Mouse (Mus musculus) urinary bladder, postnatal 36 days (tissue): ENCODE measurements at regions not wholly inside any gene's neighbourhood (a gene's known extent, or its start where the extent isn't known, plus 50 kb on each side); places are given as distances from the start of the nearest gene placed in this dataset.

Experiments used
- DNase-seq, 2 experiments: peaks; one replicate each; pipeline ENCODE4 v3.0.0; 2022; ENCODE audit warnings: low spot score in 2 of 2, mixed read lengths in 1 of 2

DNA sequence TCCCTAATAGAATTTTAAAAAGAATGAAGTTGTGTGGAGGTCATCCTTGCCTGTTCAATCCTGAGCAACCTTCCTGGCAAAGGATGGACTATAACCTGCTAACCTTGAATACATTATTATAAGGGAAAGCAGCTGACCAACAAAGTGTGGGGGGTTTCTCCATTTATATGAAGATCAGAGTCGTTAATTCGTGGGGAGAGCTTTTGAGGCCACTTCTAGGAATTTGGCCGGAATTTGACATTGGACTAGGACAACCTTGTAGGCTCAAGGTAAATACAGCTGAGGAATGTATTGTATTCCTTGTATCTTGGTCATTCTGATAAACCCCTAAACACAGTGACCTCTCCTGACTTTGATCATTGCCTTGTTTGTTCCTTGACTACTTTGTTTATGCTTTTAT, 56.9 kb downstream of the Klf4 start:
- no peak for DNase-seq

GRCm38 (mm10) chr4:55474044-55474788, 58.0 kb downstream of the Klf4 start:
- DNase-seq, result no peak

DNA sequence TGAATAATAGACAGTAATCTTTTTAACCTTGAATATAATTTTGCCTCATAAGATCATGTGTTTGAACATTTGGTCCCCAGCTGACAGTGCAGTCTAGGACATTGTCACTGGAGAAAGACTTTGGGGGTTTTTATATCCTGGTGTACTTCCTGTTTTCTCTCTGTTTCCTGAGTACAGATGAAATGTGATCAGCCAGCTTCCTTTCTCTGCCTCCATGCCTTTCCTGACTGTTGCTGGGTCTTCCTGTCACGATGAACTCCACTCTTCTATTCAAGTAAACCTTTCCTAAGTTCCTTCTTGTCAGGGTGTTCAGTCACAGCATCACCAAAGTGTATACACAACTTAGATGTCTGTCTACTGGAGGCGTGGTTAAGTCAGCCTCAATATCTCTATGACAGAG, 59.6 kb downstream of the Klf4 start:
- no peak for DNase-seq

DNA sequence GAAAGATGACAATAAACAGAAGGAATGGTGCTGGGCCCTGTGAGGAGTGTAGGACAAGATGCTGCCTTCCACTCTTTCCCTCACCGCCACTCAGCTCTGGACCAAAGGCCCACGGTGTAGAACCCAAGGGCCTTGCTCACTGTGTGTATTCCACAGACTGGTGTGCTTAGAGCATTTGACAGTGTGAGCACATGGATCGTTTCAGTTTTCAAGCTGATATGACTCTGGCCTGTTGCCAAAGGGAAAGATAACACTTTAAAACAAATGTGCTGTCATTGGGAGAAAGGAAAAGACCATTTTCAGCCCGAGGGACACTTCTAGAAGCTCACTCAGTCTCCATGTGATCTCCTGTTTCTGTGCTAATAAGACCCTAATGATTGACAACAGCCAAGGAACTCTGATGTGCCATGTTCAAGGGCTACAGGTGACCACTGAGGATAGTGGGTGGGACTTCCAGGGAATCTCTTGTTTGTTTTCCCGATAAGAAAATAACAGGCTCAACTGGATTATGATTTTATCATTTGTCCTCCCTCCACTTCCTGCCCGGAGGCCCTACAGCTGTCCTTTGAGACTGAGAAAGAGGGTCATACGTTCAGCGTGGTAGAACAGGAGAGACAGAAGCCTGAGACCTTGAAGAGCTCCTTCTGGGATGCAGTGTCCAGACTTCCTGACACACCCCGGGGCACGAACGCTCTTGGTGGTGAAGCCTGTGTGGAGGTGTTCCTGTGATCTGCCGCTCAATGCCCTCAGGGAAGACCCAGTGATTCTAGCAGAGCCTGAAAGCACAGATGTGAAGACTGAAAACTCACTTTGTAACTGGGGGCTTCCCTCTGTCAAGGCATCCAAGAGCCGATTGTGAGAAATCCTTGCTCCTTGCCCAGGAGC, 61.2 kb downstream of the Klf4 start:
- no peak for DNase-seq

- no peak for DNase-seq
Observed at GRCm38 (mm10) chr4:55464192-55464591, 68.1 kb downstream of the Klf4 start.

- peak in 1 of 2 experiments; percentile 13 for DNase-seq
Observed at GRCm38 (mm10) chr4:55461927-55462326, 70.3 kb downstream of the Klf4 start.

DNA sequence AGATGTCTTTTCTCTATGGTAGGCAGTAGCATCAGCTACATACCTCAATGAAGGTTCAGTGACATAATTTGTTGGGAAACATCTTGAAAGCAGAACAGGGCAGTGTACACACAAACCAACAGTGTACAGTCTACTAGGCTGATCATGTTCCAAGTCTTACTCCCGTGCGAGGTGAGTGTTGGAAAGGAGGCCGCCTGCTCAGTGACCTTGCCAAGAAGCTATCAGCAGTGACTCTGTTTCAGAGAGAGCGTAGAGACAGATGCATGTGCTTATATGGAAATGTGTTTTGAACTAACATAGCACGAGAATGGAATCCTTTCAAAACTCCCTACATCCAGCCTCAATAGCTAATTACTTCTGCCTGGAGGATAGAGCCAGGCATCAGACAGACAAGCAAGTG, 78.4 kb downstream of the Klf4 start:
- DNase-seq, result no peak

DNA sequence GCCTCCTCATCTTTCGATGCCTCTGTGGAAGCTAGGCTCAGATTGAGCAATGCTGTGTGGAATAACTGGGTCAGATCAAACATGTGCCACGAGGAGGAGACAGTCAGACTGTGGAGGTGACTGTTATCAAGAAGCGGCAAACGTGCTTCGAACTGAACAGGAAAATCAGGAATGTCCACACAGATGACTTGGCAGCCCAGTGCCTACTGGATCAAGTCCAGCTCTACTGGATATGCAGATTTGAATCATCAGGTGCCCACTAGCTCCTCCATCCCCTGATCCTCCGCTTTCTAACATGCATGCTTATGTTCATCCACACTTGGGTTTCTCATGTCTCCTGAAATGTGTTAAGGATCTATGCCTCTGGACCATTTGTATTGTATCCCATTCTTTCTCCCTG, 79.7 kb downstream of the Klf4 start:
- DNase-seq, result peak in 1 of 2 experiments; percentile 12

- DNase-seq, result no peak
Observed at GRCm38 (mm10) chr4:55451711-55452110, 80.6 kb downstream of the Klf4 start.

DNA sequence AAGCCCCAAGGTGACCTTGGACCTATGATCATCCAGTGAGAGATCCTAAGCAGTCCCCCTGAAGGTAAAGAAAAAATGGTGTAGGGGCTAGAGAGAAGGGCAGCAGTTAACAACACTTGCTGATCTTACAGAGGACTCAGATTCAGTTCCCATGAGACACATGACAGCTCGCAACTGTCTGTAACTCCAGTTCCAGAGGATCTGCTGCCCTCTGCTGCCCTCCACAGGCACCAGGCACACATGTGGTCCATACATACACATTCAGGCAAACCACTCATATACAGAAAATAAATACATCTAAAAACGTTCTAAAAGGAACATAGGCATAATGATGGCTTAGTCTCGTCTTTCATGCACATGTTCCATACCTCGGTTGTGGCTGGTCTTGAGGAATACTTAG, 81.2 kb downstream of the Klf4 start:
- no peak for DNase-seq

DNA sequence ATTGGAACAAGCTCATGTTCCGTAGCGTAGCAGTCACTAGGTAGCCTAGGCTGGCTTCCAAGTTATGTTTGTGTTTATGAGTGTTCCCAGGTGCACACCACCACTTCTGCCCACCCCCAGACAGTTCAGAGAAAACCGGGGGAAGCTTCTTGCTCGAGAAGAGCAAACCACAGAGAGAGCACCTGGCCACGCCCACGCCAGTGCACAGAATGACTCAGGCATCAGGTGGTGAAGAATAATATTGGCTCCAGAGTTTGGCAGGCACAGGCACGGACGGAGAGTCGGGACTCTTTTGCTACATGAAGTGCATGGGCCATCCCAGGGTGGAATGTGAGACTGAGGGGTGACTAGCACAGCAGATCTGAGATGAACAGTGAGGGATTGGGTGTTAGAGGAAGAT, 88.8 kb downstream of the Klf4 start:
- no peak for DNase-seq

- DNase-seq, result no peak
Observed at GRCm38 (mm10) chr4:55442098-55442497, 90.2 kb downstream of the Klf4 start.
